ENCODE assay signal across 8 mouse cellular contexts in genomic region chr5:21326494-21326893, GRCm38 (mm10). TPM values are rescaled to one million over a fixed set of nuclear protein-coding genes. Genes with fewer than 3 reads are reported as not detected.
DNase-seq lines count a peak whose midpoint lies in the region; ATAC-seq and TF ChIP-seq lines count a peak whose summit lies in the region.

No protein-coding gene starts in this region.

- peak; percentile 77 for TF ChIP-seq CTCF in layer of hippocampus, adult 2 months (conservative IDR thresholded peaks at IDR 0.05)

- H3K27me3 ChIP-seq in limb, embryonic 14.5 days (ENCODE audit: control insufficient read depth, insufficient read depth, low read length) = no peaks in the 10 kb centered on the region
- no peaks in the 10 kb centered on the region for H3K27me3 ChIP-seq in neural tube, embryonic 12.5 days (replicated peaks)

- H3K9ac ChIP-seq in limb, embryonic 14.5 days (ENCODE audit: low read depth, low read length, severe bottlenecking) = no peak overlapping the region
- no peak overlapping the region for H3K9ac ChIP-seq in neural tube, embryonic 12.5 days

- H3K4me1 ChIP-seq in limb, embryonic 14.5 days (ENCODE audit: control insufficient read depth, insufficient read depth, low read length) = no peaks in the 10 kb centered on the region
- peaks cover 10% of the 10 kb centered on the region for H3K4me1 ChIP-seq in neural tube, embryonic 12.5 days

- 26% methylated on average over 1 of the region's 1 CpGs for WGBS in limb, embryonic 14.5 days
- WGBS in neural tube, embryonic 12.5 days = 38% methylated on average over 1 of the region's 1 CpGs

- ATAC-seq in limb, embryonic 14.5 days (ENCODE audit: low FRiP score, low read depth) = no peak
- ATAC-seq in neural tube, embryonic 12.5 days (ENCODE audit: low FRiP score, low read depth) = peak; percentile 66; the same call in 1 of the 2 replicates

- no peak overlapping the region for H3K4me2 ChIP-seq in limb, embryonic 14.5 days (replicated peaks; ENCODE audit: low read depth, low read length, severe bottlenecking)
- H3K4me2 ChIP-seq in neural tube, embryonic 12.5 days (replicated peaks) = no peak overlapping the region

- H3K9me3 ChIP-seq in limb, embryonic 14.5 days (ENCODE audit: control insufficient read depth, low read length) = no peaks in the 10 kb centered on the region
- no peaks in the 10 kb centered on the region for H3K9me3 ChIP-seq in neural tube, embryonic 12.5 days

- no peak overlapping the region for H3K27ac ChIP-seq in layer of hippocampus, adult 2 months
- no peak overlapping the region for H3K27ac ChIP-seq in limb, embryonic 14.5 days (replicated peaks; ENCODE audit: low read depth, low read length)
- H3K27ac ChIP-seq in neural tube, embryonic 12.5 days = no peak overlapping the region

- no peak overlapping the region for H3K4me3 ChIP-seq in layer of hippocampus, adult 2 months
- H3K4me3 ChIP-seq in limb, embryonic 14.5 days (replicated peaks; ENCODE audit: low read length) = no peak overlapping the region
- H3K4me3 ChIP-seq in neural tube, embryonic 12.5 days = no peak overlapping the region

- no peak for TF ChIP-seq POLR2A in limb, embryonic 14.5 days (IDR thresholded peaks at IDR 0.05; ENCODE audit: borderline replicate concordance, extremely low read depth, insufficient read depth, insufficient read length)

- peak in 1 of 2 experiments; percentile 43 for DNase-seq in layer of hippocampus, adult 2 months (ENCODE audit: low spot score in 2 of 2)
- no peak for DNase-seq in layer of hippocampus, adult 9-11 months
- peak; percentile 71 for DNase-seq in ES-CJ7 (ENCODE audit: low read depth, low spot score)
- DNase-seq in adrenal gland, postnatal 25 days = peak; percentile 80
- DNase-seq in gastrocnemius, postnatal 25 days = peak; percentile 22
- peak; percentile 11 for DNase-seq in limb, embryonic 14.5 days (ENCODE audit: low spot score)
- peak; percentile 24 to 55 for DNase-seq in urinary bladder, postnatal 36 days (ENCODE audit: low spot score in 2 of 2)

- H3K36me3 ChIP-seq in limb, embryonic 14.5 days (ENCODE audit: control insufficient read depth, insufficient read depth, low read length) = no peaks in the 10 kb centered on the region
- H3K36me3 ChIP-seq in neural tube, embryonic 12.5 days = no peaks in the 10 kb centered on the region

RNA-seq across cellular contexts. Expression of gene Fgl2, which starts 45.9 kb away (rescaled TPM):
- 1 to 10 TPM; 1.6 to 2.0 TPM for total RNA-seq in layer of hippocampus, adult 2 months (2021)
- 2.5 and 2.8 TPM in 2 replicates for total RNA-seq in adrenal gland, postnatal 25 days (2021)
- total RNA-seq in gastrocnemius, postnatal 25 days (2021) = 1 to 10 TPM; 6.3 to 7.2 TPM
- 0.97 and 0.99 TPM in 2 replicates for polyA plus RNA-seq in limb, embryonic 14.5 days (2012; rRNA removed)
- 1.5 and 1.8 TPM in 2 replicates for polyA plus RNA-seq in limb, embryonic 14.5 days (2014; fragmentation: Nextera tagmentation; extraction: Ambion mirVana)
- polyA plus RNA-seq in neural tube, embryonic 12.5 days (2016; fragmentation: Nextera tagmentation; extraction: Ambion mirVana) = 2.3 and 3.5 TPM in 2 replicates
